Mouse (Mus musculus) midbrain, embryonic 14.5 days (tissue): Measurements from ENCODE around the gene Ccdc116. TPM values are rescaled to one million over a fixed set of nuclear protein-coding genes. Genes with fewer than 3 reads are reported as not detected.
A peak's percentile ranks its signal among the peaks of the same experiment; 100 is the strongest.

Experiments
- ATAC-seq: fragments of 200-750 bp; cut with Nextera tagmentation; 2 replicates; pipeline ENCODE4 v1.8.0; 2017; ENCODE audit warnings: moderate number of reproducible peaks, moderate library complexity; ENCODE audit not compliant: low FRiP score, low TSS enrichment
- DNase-seq: peaks from one replicate; pipeline ENCODE4 v3.0.0-alpha.2; 2015
- H3K27ac ChIP-seq: fragments of 300-500 bp; sonication (generic); replicated peaks from 2 replicates; pipeline ENCODE4 v1.5.1; 2014; ENCODE audit warnings: mild to moderate bottlenecking, low read depth, low read length, moderate library complexity
- H3K27me3 ChIP-seq: fragments of 300-500 bp; sonication (generic); 2 replicates; pipeline ENCODE4 v1.6.1; 2014; ENCODE audit warnings: low read length, control low read depth, mixed read lengths; ENCODE audit not compliant: control insufficient read depth, insufficient read depth
- H3K36me3 ChIP-seq: fragments of 300-500 bp; sonication (generic); 2 replicates; pipeline ENCODE4 v1.6.1; 2014; ENCODE audit warnings: low read length, control low read depth; ENCODE audit not compliant: control insufficient read depth, insufficient read depth
- H3K4me1 ChIP-seq: fragments of 300-500 bp; sonication (generic); 2 replicates; pipeline ENCODE4 v1.6.1; 2014; ENCODE audit warnings: mild to moderate bottlenecking, antibody characterized with exemption, low read length, control low read depth; ENCODE audit not compliant: control insufficient read depth, insufficient read depth
- H3K4me2 ChIP-seq: fragments of 300-500 bp; sonication (generic); 2 replicates; pipeline ENCODE4 v1.6.1; 2014; ENCODE audit warnings: mild to moderate bottlenecking, low read length, moderate library complexity
- H3K4me3 ChIP-seq: fragments of 300-500 bp; sonication (generic); replicated peaks from 2 replicates; pipeline ENCODE4 v1.5.1; 2014; ENCODE audit warnings: low read depth, low read length
- H3K9ac ChIP-seq: fragments of 300-500 bp; sonication (generic); replicated peaks from 2 replicates; pipeline ENCODE4 v1.6.1; 2014; ENCODE audit warnings: mild to moderate bottlenecking, low read length, moderate library complexity
- H3K9me3 ChIP-seq: fragments of 300-500 bp; sonication (generic); 2 replicates; pipeline ENCODE4 v1.6.1; 2016; ENCODE audit warnings: low read length, control low read depth, mixed read lengths; ENCODE audit not compliant: control insufficient read depth
- WGBS: fragments of 180-500 bp; shearing (Covaris S2); extraction: QIAGEN DNeasy Blood & Tissue Kit; methylation state at CpG from one replicate; pipeline ENCODE4 v1.1.7; 2014; 5-methylcytosine and 5-hydroxymethylcytosine counted together
- microRNA counts: library from miRNA; unstranded; fragments of <30 nt; microRNA quantifications from one replicate; lab custom pipeline; 2016
- microRNA-seq: library from miRNA; unstranded; fragments of <30 nt; microRNA quantifications from one replicate; pipeline ENCODE4, GENCODE M21; 2016
- polyA plus RNA-seq: library from polyadenylated mRNA; unstranded; fragments of >200 nt; fragmentation: Nextera tagmentation; extraction: Ambion mirVana; gene quantifications from 2 replicates; pipeline ENCODE4 v1.2.1, GENCODE M21; 2014

Ccdc116 gene
- polyA plus RNA-seq, 1 experiment from 2014 or later, result 2.0 TPM

- DNase-seq (peak; percentile 41), ATAC-seq (no peak)
- Histone ChIP-seq H3K27ac (no peak overlapping the region), H3K9me3 (no peaks in the 10 kb centered on the region), H3K4me2 (peak overlapping the region; percentile 36), H3K4me1 (peaks cover 16% of the 10 kb centered on the region), H3K27me3 (no peaks in the 10 kb centered on the region), H3K9ac (no peak overlapping the region), H3K36me3 (0 out of 2 replicates have a peak, but pooled peaks cover 2% of the 10 kb centered on the region), H3K4me3 (peak overlapping the region; percentile 3; the same call in 1 of the 2 replicates)
- WGBS, result 42% methylated on average over 14 of the region's 14 CpGs
Observed at GRCm38 (mm10) chr16:17121569-17121968, 25.5 kb downstream of the Ccdc116 start.

GRCm38 (mm10) chr16:17117309-17117799, 29.7 kb downstream of the Ccdc116 start:
- Histone ChIP-seq H3K4me1 (no peaks in the 10 kb centered on the region), H3K9me3 (no peaks in the 10 kb centered on the region), H3K27ac (no peak overlapping the region), H3K36me3 (peaks cover 8% of the 10 kb centered on the region), H3K27me3 (no peaks in the 10 kb centered on the region), H3K4me3 (no peak overlapping the region), H3K4me2 (no peak overlapping the region), H3K9ac (no peak overlapping the region)
- WGBS, result 95% methylated on average over 5 of the region's 5 CpGs
- no peak for DNase-seq
- no peak for ATAC-seq

GRCm38 (mm10) chr16:17110771-17111743, 36.0 kb downstream of the Ccdc116 start, which contains the start of gene Ppil2:
TSS of gene Ppil2 (minus strand) at chr16:17111257.
- peak; percentile 88 for ATAC-seq
- H3K9ac ChIP-seq, result peak within 1 kb of the TSS; percentile 69
- WGBS, result 9% methylated on average over 38 of the region's 38 CpGs

GRCm38 (mm10) chr16:17104600-17104999, 42.4 kb downstream of the Ccdc116 start:
- ATAC-seq (no peak), DNase-seq (no peak)
- WGBS, result 91% methylated on average over 4 of the region's 4 CpGs
- Histone ChIP-seq H3K9me3 (no peaks in the 10 kb centered on the region), H3K4me3 (no peak overlapping the region), H3K4me1 (no peaks in the 10 kb centered on the region), H3K36me3 (peaks cover 74% of the 10 kb centered on the region), H3K4me2 (no peak overlapping the region), H3K9ac (no peak overlapping the region), H3K27ac (no peak overlapping the region), H3K27me3 (no peaks in the 10 kb centered on the region)

More at GRCm38 (mm10) chr16:17110771-17111743, 36.0 kb downstream of the Ccdc116 start, which contains the start of gene Ppil2:
- peak within 1 kb of the TSS; percentile 83 for H3K4me3 ChIP-seq
- peak within 1 kb of the TSS; percentile 41; the same call in 1 of the 2 replicates for H3K27ac ChIP-seq
- no peaks in the 10 kb centered on the region for H3K9me3 ChIP-seq
- peak within 1 kb of the TSS; percentile 72 for H3K4me2 ChIP-seq
- peaks cover 8% of the 10 kb centered on the region; the same call in 1 of the 2 replicates for H3K4me1 ChIP-seq
- H3K27me3 ChIP-seq, result no peaks in the 10 kb centered on the region
- DNase-seq, result peak; percentile 93
- peaks cover 25% of the 10 kb centered on the region for H3K36me3 ChIP-seq

- 69% methylated on average over 7 of the region's 7 CpGs for WGBS
- H3K27ac ChIP-seq, result no peak overlapping the region
- no peak overlapping the region for H3K9ac ChIP-seq
- H3K4me3 ChIP-seq, result no peak overlapping the region
- H3K4me1 ChIP-seq, result no peaks in the 10 kb centered on the region
- no peak overlapping the region for H3K4me2 ChIP-seq
- H3K36me3 ChIP-seq, result peaks cover 84% of the 10 kb centered on the region
- no peaks in the 10 kb centered on the region for H3K9me3 ChIP-seq
- H3K27me3 ChIP-seq, result no peaks in the 10 kb centered on the region
- DNase-seq (peak; percentile 40), ATAC-seq (no peak)
Observed at GRCm38 (mm10) chr16:17102630-17103220, 44.3 kb downstream of the Ccdc116 start.

- no peak overlapping the region for H3K4me3 ChIP-seq
- H3K9me3 ChIP-seq, result no peaks in the 10 kb centered on the region
- ATAC-seq (no peak), DNase-seq (no peak)
- peaks cover 85% of the 10 kb centered on the region for H3K36me3 ChIP-seq
- no peaks in the 10 kb centered on the region for H3K4me1 ChIP-seq
- H3K27me3 ChIP-seq, result no peaks in the 10 kb centered on the region
- H3K27ac ChIP-seq, result no peak overlapping the region
- H3K9ac ChIP-seq, result no peak overlapping the region
- whole genome bisulfite sequencing, result 96% methylated on average over 3 of the region's 3 CpGs
- H3K4me2 ChIP-seq, result no peak overlapping the region
Observed at GRCm38 (mm10) chr16:17096938-17097337, 50.1 kb downstream of the Ccdc116 start.

MicroRNAs encoded within 50 kb of the gene (microRNA counts, 519-probe panel; counts per million panel counts)
- microRNA mmu-miR-130b (lab: Ali Mortazavi, UCI) (6,225 counts per million, percentile 79 among the panel's probes with 10 or more counts), microRNA mmu-miR-301b (lab: Ali Mortazavi, UCI) (4,590 counts per million, percentile 36 among the panel's probes with 10 or more counts)

Small RNA genes within 50 kb of the gene (microRNA-seq; reads per million reads assigned to microRNA genes)
- 7,667 reads per million, percentile 95 among the genes with 10 or more reads in this experiment for gene Mir130b
- 237 reads per million, percentile 64 among the genes with 10 or more reads in this experiment for gene Mir301b

Other genes starting within 250 kb of the Ccdc116 start
- 214 and 219 TPM in 2 replicates for gene Mapk1, start 163.8 kb downstream of the Ccdc116 start, polyA plus RNA-seq
- 169 and 174 TPM in 2 replicates for gene Ypel1, start 77.5 kb downstream of the Ccdc116 start, polyA plus RNA-seq
- gene Ppil2, start 36.0 kb downstream of the Ccdc116 start, polyA plus RNA-seq, result 142 and 145 TPM in 2 replicates
- 14.8 and 15.8 TPM in 2 replicates for gene 2610318N02Rik, start 22.1 kb downstream of the Ccdc116 start, polyA plus RNA-seq
- gene Sdf2l1, start 14.8 kb downstream of the Ccdc116 start, polyA plus RNA-seq, result 20.3 and 23.2 TPM in 2 replicates
- 34.2 and 46.8 TPM in 2 replicates for gene Ydjc, start 2.6 kb downstream of the Ccdc116 start, polyA plus RNA-seq
- 272 and 297 TPM in 2 replicates for gene Ube2l3, start 55.4 kb upstream of the Ccdc116 start, polyA plus RNA-seq
- 1.8 and 2.0 TPM in 2 replicates for gene Rimbp3, start 61.4 kb upstream of the Ccdc116 start, polyA plus RNA-seq
- gene Hic2, start 86.3 kb upstream of the Ccdc116 start, polyA plus RNA-seq, result 6.4 and 7.7 TPM in 2 replicates
- gene Tmem191c, start 128.8 kb upstream of the Ccdc116 start, polyA plus RNA-seq, result 25.3 and 38.0 TPM in 2 replicates
- gene Serpind1, start 184.1 kb upstream of the Ccdc116 start, polyA plus RNA-seq, result 0.38 and 1.5 TPM in 2 replicates